ENCODE assay signal across 32 mouse cellular contexts in the genomic region with DNA sequence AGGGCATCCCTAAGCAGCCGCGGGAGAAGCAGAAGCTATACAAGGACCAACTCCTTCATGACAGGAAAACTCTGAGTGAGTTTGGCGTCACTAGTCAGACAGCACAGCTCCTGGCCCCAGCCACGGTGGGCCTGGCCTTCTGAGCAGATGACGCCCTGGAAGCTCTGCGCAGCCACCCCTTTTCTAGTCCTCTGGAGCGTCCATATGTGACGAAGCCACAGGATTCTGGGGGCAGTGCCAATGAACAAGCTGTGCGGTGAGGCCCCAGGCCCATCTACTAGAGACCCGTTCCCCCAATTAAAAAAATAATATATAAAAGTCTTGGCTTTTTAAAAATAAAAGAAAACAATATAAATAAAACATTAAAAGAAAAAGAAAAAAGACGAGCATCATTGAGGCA. TPM values are rescaled to one million over a fixed set of nuclear protein-coding genes. Genes with fewer than 3 reads are reported as not detected.
"Had no signal": no experiment of that assay in that cellular context is flagged by ENCODE, and none has a peak within 500 bp of the region (broad histone marks: within the 10 kb centered on the region; RNA-seq: fewer than 3 reads in every experiment).

No protein-coding gene starts in this region.

- H3K9me3 ChIP-seq: limb, embryonic 15.5 days; megakaryocyte, embryonic 14.5 days; midbrain, embryonic 10.5 days; midbrain, embryonic 13.5 days; neural tube, embryonic 13.5 days had no signal

- ATAC-seq: liver, postnatal 0 days; lung, postnatal 0 days; midbrain, embryonic 13.5 days; midbrain, embryonic 16.5 days had no signal

- H3K9ac ChIP-seq: limb, embryonic 12.5 days; limb, embryonic 15.5 days; liver, embryonic 14.5 days; liver, postnatal 0 days; lung, embryonic 14.5 days; midbrain, embryonic 13.5 days; neural tube, embryonic 13.5 days had no signal

- H3K27me3 ChIP-seq: limb, embryonic 12.5 days; limb, embryonic 15.5 days; midbrain, embryonic 13.5 days; neural tube, embryonic 13.5 days had no signal

- H3K27ac ChIP-seq: kidney, postnatal 0 days; layer of hippocampus, adult 2 months; limb, embryonic 12.5 days; limb, embryonic 15.5 days; liver, embryonic 14.5 days; midbrain, embryonic 10.5 days; midbrain, embryonic 13.5 days; neural tube, embryonic 13.5 days had no signal

- H3K4me2 ChIP-seq: limb, embryonic 12.5 days; limb, embryonic 15.5 days; liver, embryonic 11.5 days; lung, embryonic 14.5 days; midbrain, embryonic 13.5 days; neural tube, embryonic 13.5 days had no signal

- H3K36me3 ChIP-seq: limb, embryonic 12.5 days; limb, embryonic 15.5 days; midbrain, embryonic 10.5 days; midbrain, embryonic 13.5 days; neural tube, embryonic 13.5 days had no signal

- H3K4me1 ChIP-seq: limb, embryonic 12.5 days; limb, embryonic 15.5 days; midbrain, embryonic 10.5 days; midbrain, embryonic 13.5 days; neural tube, embryonic 13.5 days had no signal

- H3K4me3 ChIP-seq: layer of hippocampus, adult 2 months; limb, embryonic 12.5 days; limb, embryonic 15.5 days; megakaryocyte, embryonic 14.5 days; midbrain, embryonic 10.5 days; midbrain, embryonic 13.5 days; myocyte; neural tube, embryonic 13.5 days had no signal

- DNase-seq: kidney, adult 2 months; kidney, postnatal 25 days; layer of hippocampus, adult 9-11 months; liver, postnatal 0 days; lung, embryonic 14.5 days; lung, postnatal 36 days; thymus, postnatal 25 days had no signal

RNA-seq across cellular contexts. Expression of a gene that starts 7.9 kb away (rescaled TPM):
- total RNA-seq: layer of hippocampus, adult 2 months; layer of hippocampus, postnatal 25 days; left cerebral cortex, adult 18-20 months; left cerebral cortex, postnatal 10 days; left cerebral cortex, postnatal 36 days; monocyte, adult 5-6 weeks; neutrophil, adult 5-6 weeks had no signal
- polyA plus RNA-seq: kidney, adult 2 months; kidney, embryonic 14.5 days; kidney, postnatal 0 days; large intestine, adult 2 months; limb, embryonic 12.5 days; limb, embryonic 15.5 days; liver, embryonic 11.5 days; liver, embryonic 14.5 days; liver, postnatal 0 days; lung, embryonic 14.5 days; lung, postnatal 0 days; midbrain, embryonic 10.5 days; midbrain, embryonic 13.5 days; midbrain, embryonic 16.5 days; myocyte; neural tube, embryonic 13.5 days; small intestine, adult 2 months; spleen, adult 2 months; stomach, embryonic 16.5 days; thymus, postnatal 0 days had no signal
